Mouse (Mus musculus) embryonic facial prominence, embryonic 11.5 days (tissue): ENCODE data around the gene Mbl1. TPM values are rescaled to one million over a fixed set of nuclear protein-coding genes. Genes with fewer than 3 reads are reported as not detected.

Experiments
- polyA plus RNA-seq: library from polyadenylated mRNA; unstranded; fragments of >200 nt; fragmentation: Nextera tagmentation; extraction: Ambion mirVana; gene quantifications from 2 replicates; pipeline ENCODE4 v1.2.1, GENCODE M21; 2014

Mbl1 gene
- polyA plus RNA-seq, 1 experiment from 2014 or later = not detected

Other genes with a start within 250 kb of the Mbl1 start
- gene Tspan14, start 184.7 kb upstream of the Mbl1 start, polyA plus RNA-seq = 92.5 and 95.0 TPM in 2 replicates
- 33.1 and 42.1 TPM in 2 replicates for gene Fam213a, start 137.7 kb upstream of the Mbl1 start, polyA plus RNA-seq
- not detected in 2 replicates for gene Dydc2, start 82.2 kb upstream of the Mbl1 start, polyA plus RNA-seq
- gene Dydc1, start 78.5 kb upstream of the Mbl1 start, polyA plus RNA-seq = not detected in 2 replicates
- gene Mat1a, start 46.4 kb upstream of the Mbl1 start, polyA plus RNA-seq = not detected in 2 replicates
- not detected in 2 replicates for gene Sftpa1, start 19.7 kb upstream of the Mbl1 start, polyA plus RNA-seq
- not detected in 2 replicates for gene Sftpd, start 33.7 kb downstream of the Mbl1 start, polyA plus RNA-seq
- 0.11 TPM in 2 replicates for gene Gm2832, start 127.3 kb downstream of the Mbl1 start, polyA plus RNA-seq
- not detected in 2 replicates for gene Gm5798, start 197.2 kb downstream of the Mbl1 start, polyA plus RNA-seq
- gene Gm7945, start 234.9 kb downstream of the Mbl1 start, polyA plus RNA-seq = not detected in 2 replicates